Mouse (Mus musculus) common myeloid progenitor, adult 5-6 weeks (primary cell): Measurements from ENCODE around the gene Prelp. TPM values are rescaled to one million over a fixed set of nuclear protein-coding genes. Genes with fewer than 3 reads are reported as not detected.
A peak's percentile ranks its signal among the peaks of the same experiment; 100 is the strongest.

Experiments used
- ATAC-seq: replicated peaks from 2 replicates; pipeline ENCODE4 v1.8.0; 2016; ENCODE audit warnings: low read depth, mild to moderate bottlenecking, moderate TSS enrichment, inconsistent platforms; ENCODE audit not compliant: poor library complexity, severe bottlenecking
- total RNA-seq: library from RNA; stranded (forward); fragments of 200-1000, 187-1606 nt; gene quantifications from 2 replicates; pipeline ENCODE4 v1.2.3, GENCODE M21; 2017

Gene Prelp
- total RNA-seq, 1 experiment from 2014 or later: not detected

DNA sequence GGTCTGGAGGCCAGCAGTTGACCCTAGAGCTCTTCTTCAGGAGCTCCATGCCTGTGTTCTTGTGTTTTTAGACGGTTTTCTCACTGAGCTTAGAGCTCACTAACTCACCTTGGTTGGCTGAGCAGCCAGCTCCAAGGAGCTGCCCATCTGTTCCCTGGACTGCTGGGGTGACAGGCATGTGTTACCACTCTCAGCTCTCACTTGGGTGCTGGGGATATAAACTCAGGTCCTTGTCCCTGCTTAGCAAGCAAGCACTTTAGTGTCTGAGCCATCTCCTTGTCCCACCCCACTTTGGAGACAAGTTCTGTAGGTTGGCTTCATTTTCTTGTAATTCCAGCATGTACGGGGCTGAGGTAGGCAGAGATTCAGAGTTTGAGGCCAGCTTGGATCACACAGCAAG, 52.0 kb downstream of the Prelp start:
- no peak for ATAC-seq

DNA sequence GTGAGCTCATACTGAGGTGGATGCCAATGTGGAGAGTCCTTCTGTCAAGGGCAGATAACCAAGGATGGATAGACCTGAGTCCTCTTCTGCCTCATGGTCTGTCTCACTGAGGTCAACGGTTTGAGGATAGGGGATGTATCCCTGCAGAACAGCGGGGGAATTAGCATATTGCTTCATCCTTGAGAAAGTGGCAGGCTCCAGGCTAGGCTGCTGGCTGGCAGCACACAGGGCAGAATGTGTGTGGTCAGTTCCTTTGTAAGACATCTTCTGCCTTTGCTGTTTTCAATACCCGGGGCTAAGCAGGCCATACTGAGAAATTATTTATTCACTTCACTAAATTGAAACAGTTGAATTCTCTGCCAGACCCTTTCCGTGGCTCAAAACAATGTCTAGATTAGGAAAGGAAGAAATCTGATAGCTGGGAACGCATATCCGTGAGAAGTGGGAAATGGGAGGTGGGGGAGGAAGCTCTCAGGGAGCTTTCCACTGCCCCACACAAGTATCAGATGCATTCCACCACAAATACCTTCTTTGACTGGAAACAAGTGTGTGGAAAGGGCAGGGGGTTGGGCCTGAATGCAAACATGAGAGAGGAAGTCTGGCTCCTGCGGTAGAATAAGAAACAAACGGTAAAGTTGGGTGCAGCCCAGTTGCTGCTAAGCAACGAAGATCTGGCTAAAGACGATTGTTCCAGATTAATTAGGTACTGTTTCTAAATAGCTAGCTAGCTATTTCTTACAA, 57.8 kb downstream of the Prelp start:
- peak; percentile 92 for ATAC-seq

DNA sequence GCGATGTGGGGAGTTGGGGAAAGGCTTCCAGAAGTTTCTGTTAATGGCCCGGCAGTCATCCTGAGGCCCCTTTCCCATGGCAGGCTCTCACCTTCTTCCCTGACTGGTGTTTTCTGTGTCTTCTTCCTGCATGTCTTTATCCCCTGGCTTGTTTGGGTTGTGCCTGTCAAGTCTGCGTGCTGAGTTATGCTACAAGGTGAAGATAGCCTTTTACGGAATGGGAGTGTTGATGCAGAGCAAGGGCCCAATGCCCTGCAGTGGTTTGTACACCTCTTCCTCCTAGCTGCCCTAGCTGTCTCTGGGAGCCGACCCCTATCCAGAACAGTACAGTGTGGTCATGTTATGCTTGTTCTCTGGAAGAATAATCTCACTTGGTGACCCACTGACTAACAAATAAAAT, 60.2 kb downstream of the Prelp start:
- no peak for ATAC-seq

Other genes starting within 250 kb of the Prelp start
- gene Lax1, start 231.3 kb downstream of the Prelp start, total RNA-seq: 1.5 and 7.8 TPM in 2 replicates
- 63.4 and 67.2 TPM in 2 replicates for gene Atp2b4, start 120.4 kb downstream of the Prelp start, total RNA-seq
- not detected in 2 replicates for gene Optc, start 13.4 kb downstream of the Prelp start, total RNA-seq
- not detected in 2 replicates for gene Fmod, start 115.8 kb upstream of the Prelp start, total RNA-seq
- 87.7 and 93.6 TPM in 2 replicates for gene Btg2, start 157.7 kb upstream of the Prelp start, total RNA-seq
- gene Chit1, start 189.8 kb upstream of the Prelp start, total RNA-seq: 0.53 and 0.55 TPM in 2 replicates